Mouse (Mus musculus) effector memory CD4-positive, alpha-beta T cell, adult 7 months (primary cell): ENCODE data around the gene Skint4. TPM values are rescaled to one million over a fixed set of nuclear protein-coding genes. Genes with fewer than 3 reads are reported as not detected.

Experiments
- polyA plus RNA-seq: library from polyadenylated mRNA; unstranded; fragments of 100-300 nt; shearing (Covaris generic); gene quantifications from one replicate; pipeline ENCODE4 v1.2.1, GENCODE M21; 2017

Skint4 gene
- polyA plus RNA-seq = not detected

GRCm38 (mm10) chr4:112071716-112072115, at the start of gene Skint4:
Skint4 (plus strand) TSS chr4:112072016.

Other genes with a start within 250 kb of the Skint4 start
- not detected for gene Slc5a9, start 169.1 kb upstream of the Skint4 start, polyA plus RNA-seq
- not detected for gene Skint8, start 152.6 kb upstream of the Skint4 start, polyA plus RNA-seq
- not detected for gene Skint7, start 99.1 kb upstream of the Skint4 start, polyA plus RNA-seq
- 0.59 TPM for gene Skint1, start 65.7 kb upstream of the Skint4 start, polyA plus RNA-seq
- gene Skint3, start 160.2 kb downstream of the Skint4 start, polyA plus RNA-seq = 0.13 TPM